Mouse (Mus musculus) cortical plate, adult 2 months (tissue): ENCODE measurements around the gene Tgm1. TPM values are rescaled to one million over a fixed set of nuclear protein-coding genes. Genes with fewer than 3 reads are reported as not detected.
A peak's percentile ranks its signal among the peaks of the same experiment; 100 is the strongest.

Experiments used
- H3K27ac ChIP-seq: fragments of 200-500 bp; 2 replicates; pipeline ENCODE4 v1.5.1; 2012; ENCODE audit warnings: low read length, control low read depth, inconsistent platforms; ENCODE audit not compliant: insufficient read depth
- H3K4me1 ChIP-seq: fragments of 200-500 bp; 2 replicates; pipeline ENCODE4 v1.6.1; 2011; ENCODE audit warnings: low read length; ENCODE audit not compliant: control insufficient read depth, insufficient read depth
- H3K4me3 ChIP-seq: fragments of 200-500 bp; 2 replicates; pipeline ENCODE4 v1.5.1; 2011; ENCODE audit warnings: mild to moderate bottlenecking, low read length, control low read depth; ENCODE audit not compliant: insufficient read depth
- CTCF ChIP-seq: fragments of 200-500 bp; IDR thresholded peaks from 2 replicates; pipeline ENCODE4 v1.5.1; 2011; ENCODE audit warnings: mild to moderate bottlenecking, control low read depth, low read length; ENCODE audit not compliant: insufficient read depth; ENCODE audit errors: extremely low read depth
- POLR2A ChIP-seq: fragments of 200-500 bp; IDR thresholded peaks from 2 replicates; pipeline ENCODE4 v1.6.1; 2011; ENCODE audit warnings: mild to moderate bottlenecking, low read length, control low read depth; ENCODE audit not compliant: insufficient read depth; ENCODE audit errors: extremely low read depth
- polyA plus RNA-seq: library from polyadenylated mRNA; depleted of rRNA; stranded (reverse); fragments of >200 nt; gene quantifications from 2 replicates; pipeline ENCODE4 v1.2.3, GENCODE M21; 2012

Tgm1 gene
- polyA plus RNA-seq, 1 experiment, result 0.08 TPM

DNA sequence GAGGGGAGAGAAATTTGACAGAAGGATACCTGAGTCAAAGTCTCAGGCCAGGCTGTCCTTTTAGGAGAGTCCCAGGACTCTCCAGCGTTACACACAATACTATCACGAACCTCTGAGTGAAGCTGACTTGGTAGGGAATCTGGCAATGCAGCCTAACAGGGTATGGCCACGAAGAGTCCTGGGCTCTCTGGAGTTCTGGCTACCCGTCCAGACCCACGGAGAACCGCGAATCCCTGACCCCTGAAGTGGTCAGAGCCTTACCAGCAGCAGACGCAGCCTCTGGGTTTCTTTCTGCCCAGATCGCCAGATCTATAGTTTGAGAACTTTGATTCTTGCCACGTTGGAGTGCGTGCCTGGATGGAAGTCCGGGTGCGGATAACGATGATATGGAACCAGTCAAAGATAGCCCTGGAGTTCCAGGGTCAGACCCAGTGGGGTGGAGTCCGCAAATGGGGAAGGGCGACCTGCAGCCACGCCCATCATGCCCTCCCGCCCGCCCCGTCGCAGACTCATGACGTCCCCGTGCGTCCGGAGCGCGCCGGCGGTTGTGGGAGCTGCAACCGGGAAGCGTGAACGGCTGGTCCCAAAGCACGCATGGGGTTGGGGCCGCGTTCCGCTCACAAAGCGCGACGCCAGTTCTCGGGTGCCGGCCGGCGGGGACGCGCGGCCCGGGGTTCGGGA lies 31.6 kb upstream of the Tgm1 start, which contains the start of the genes Dhrs1 and Nop9:
Dhrs1 (minus strand) TSS at position 511 of the 681 bp plus-strand sequence.
Nop9 (plus strand) TSS at position 514 of the 681 bp plus-strand sequence.
- peak within 1 kb of the TSS; percentile 65 for H3K4me3 ChIP-seq
- H3K4me1 ChIP-seq, result peaks cover 2% of the 10 kb centered on the region; the same call in 1 of the 2 replicates
- H3K27ac ChIP-seq, result no peak within 1 kb of the TSS
- no peak for TF ChIP-seq CTCF
- TF ChIP-seq POLR2A, result peak; percentile 57; the same call in 1 of the 2 replicates

DNA sequence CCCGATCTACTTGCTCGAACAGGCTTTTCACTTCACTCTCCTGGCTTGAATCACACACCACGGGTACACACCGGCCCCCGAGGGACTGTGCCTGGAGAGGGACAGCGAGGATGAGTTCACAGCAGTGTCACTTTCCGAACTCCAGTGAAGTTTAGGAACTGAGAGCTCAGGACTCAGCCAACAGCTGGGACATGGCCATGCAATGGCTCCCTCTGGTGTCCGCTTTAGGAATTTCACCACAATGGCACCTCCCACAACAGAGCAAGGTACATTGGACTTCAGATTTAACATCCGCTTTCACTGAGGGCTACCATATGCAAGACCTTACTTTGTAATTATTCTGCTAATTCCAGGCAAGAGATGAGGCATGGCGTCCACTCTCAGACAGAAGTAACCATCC lies 30.0 kb upstream of the Tgm1 start:
- peak overlapping the region; percentile 0; the same call in 1 of the 2 replicates for H3K4me3 ChIP-seq
- TF ChIP-seq POLR2A, result no peak
- TF ChIP-seq CTCF, result peak; percentile 97
- H3K27ac ChIP-seq, result no peak overlapping the region
- H3K4me1 ChIP-seq, result peaks cover 2% of the 10 kb centered on the region; the same call in 1 of the 2 replicates

DNA sequence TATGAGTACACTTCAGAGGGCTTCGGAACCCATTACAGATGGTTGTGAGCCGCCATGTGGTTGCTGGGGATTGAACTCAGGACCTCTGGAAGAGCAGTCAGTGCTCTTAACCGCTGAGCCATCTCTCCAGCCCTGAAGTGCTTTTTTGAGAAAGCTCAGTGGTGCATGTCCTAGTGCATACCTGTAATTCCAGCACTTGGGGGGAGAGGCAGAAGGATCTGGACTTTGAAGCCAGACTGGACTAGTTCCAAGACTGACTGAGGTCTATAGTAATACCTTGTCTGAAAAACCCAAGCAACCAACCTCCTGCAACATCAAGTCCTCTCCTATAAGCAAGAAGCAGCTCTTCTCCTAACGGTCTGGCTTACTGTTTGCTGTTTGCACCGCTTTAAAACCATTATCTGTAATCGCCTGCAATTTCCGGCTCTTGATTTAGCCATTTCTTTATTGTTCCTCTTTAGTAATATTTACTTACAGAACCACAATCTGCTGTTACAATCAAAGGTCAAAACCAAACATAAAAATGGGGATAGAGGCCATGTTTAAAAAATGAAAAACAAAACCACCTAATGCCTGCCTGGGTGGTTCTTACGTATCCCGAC lies 23.5 kb upstream of the Tgm1 start:
- Histone ChIP-seq H3K27ac (no peak overlapping the region), H3K4me1 (no peaks in the 10 kb centered on the region), H3K4me3 (no peak overlapping the region)
- TF ChIP-seq POLR2A, result no peak
- TF ChIP-seq CTCF, result no peak

DNA sequence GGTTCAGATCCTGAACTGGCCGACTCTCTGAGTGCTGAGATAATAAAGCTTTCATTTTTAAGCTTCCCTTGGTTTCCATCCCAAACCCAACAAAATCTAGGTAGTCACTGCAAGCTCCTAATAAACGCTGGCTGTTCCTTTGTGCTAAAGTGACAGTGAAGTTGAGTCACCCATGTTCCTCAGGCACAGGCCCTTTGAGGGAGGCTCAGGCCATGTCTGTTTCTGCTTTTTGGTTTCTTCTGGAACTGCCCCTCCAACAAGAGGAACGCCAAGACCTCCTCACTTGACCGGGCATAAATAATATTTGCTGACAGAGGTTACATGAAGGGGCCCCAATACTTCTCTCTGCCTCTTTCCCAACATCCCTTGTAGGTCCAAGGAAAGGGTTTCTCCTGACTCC lies 22.0 kb upstream of the Tgm1 start:
- Histone ChIP-seq H3K27ac (no peak overlapping the region), H3K4me1 (peaks cover 1% of the 10 kb centered on the region; the same call in 1 of the 2 replicates), H3K4me3 (no peak overlapping the region)
- no peak for TF ChIP-seq CTCF
- no peak for TF ChIP-seq POLR2A

DNA sequence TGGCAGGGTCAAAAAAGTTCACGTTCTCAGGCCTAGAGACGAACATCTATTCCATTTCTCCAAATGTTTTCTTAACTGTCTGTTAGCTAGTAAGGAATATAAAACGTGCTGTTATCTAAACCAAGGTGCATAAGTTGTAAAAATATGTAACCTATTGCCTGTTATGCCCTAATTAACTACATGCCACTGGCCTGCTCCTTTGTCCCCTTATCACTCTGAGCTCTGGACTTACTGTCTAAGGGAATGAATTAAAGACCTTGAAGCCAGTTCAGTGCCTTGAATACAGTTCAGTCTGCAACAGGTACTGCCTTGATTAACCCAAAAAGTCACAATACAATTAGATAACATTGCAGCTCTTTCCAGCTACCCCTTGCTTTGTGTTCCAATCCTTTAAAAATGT lies 21.6 kb upstream of the Tgm1 start:
- Histone ChIP-seq H3K4me1 (peaks cover 2% of the 10 kb centered on the region; the same call in 1 of the 2 replicates), H3K4me3 (no peak overlapping the region), H3K27ac (no peak overlapping the region)
- TF ChIP-seq CTCF (no peak), POLR2A (no peak)

DNA sequence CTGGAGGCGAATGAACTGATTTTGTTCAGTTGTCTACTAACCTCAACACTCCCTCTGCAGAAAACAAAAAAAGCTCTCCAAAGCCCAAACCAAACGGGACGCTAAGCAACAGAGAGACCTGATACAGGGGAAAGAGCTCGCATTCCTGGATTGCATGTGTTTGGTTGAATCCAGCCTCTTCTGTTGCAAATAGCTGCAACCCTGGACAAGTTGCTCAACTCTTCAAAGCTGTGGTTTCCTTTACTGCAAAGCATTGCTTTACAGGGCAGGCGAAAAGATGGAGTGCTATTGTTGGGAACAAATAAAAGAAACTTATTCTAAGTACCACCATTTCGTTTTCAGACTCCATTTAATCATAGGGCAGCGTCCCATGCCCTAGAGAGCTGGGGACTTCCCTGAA lies 21.1 kb upstream of the Tgm1 start:
- H3K27ac ChIP-seq, result no peak overlapping the region
- H3K4me1 ChIP-seq, result peaks cover 2% of the 10 kb centered on the region; the same call in 1 of the 2 replicates
- no peak overlapping the region for H3K4me3 ChIP-seq
- TF ChIP-seq POLR2A, result no peak
- no peak for TF ChIP-seq CTCF

DNA sequence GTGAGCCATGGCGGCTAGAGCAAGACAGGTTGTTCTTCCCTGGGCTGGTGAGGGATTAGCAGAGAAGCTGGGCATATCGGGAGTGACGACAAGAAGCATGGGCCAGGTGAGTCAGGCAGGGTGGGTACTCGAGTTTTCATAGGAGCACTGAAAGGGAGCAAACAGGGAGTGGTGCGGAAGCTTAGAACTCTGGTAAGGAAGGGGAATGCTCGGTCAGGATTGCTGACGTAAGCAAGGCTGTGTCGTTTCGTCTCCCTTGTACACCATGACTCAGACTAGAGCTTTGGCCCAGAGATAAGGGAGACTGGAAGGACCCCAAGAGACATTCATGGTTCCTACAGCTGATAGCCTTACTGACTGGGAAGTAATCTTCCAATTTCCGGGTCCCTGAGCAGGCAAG lies 20.2 kb upstream of the Tgm1 start:
- no peak overlapping the region for H3K4me3 ChIP-seq
- TF ChIP-seq POLR2A (no peak), CTCF (no peak)

DNA sequence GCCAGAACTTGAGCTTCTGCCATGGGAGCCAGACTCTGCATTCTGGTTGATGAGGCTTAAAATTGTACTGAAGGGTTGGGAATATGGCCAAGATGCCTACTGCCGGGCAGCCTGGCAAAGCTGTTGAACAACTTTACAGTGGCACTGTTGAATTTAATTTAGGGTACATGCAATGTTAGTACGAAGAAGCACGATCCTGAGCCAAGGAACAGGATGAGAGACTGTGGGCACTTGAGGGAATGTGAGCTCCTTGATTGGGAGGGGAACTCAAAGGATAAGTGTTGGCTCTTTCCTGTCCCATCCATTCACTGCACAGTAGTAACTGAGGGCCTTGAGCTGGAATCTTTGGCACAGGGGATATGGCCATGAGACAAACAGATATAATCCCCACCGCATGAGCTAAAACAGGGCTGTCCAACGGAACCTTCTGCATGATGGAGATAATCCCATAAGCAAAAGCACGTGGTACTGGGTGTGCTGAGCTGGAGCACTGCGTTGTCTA lies 16.9 kb upstream of the Tgm1 start:
- Histone ChIP-seq H3K4me3 (no peak overlapping the region), H3K4me1 (peaks cover 2% of the 10 kb centered on the region; the same call in 1 of the 2 replicates), H3K27ac (no peak overlapping the region)
- TF ChIP-seq POLR2A (no peak), CTCF (no peak)

More for the DNA sequence above, 20.2 kb upstream of the Tgm1 start:
- H3K27ac ChIP-seq, result no peak overlapping the region
- H3K4me1 ChIP-seq, result peaks cover 2% of the 10 kb centered on the region; the same call in 1 of the 2 replicates

DNA sequence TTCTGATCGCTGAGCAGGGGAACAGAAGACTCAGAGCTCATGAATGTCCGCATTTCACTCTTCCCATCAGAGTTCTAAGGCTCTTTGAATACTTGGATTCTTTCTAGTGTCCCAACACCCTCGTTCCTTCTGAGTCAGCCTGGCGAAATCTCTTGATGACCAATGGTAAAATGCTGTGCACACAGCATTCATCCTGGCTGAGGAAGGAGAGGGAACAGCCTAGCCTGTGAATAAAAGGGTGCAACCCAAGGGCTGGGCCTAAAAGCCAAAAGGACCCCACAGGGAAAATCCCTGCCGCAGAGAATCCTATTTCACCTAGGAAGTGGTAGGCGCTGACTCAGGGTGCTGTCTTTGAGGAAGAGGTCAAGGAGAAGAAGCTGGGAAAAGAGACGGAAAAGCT lies 16.4 kb upstream of the Tgm1 start:
- peak overlapping the region; percentile 28; the same call in 1 of the 2 replicates for H3K27ac ChIP-seq
- H3K4me3 ChIP-seq, result no peak overlapping the region
- TF ChIP-seq CTCF (no peak), POLR2A (no peak)
- peaks cover 2% of the 10 kb centered on the region; the same call in 1 of the 2 replicates for H3K4me1 ChIP-seq
